Mouse (Mus musculus) macrophage (primary cell): ENCODE results near the gene Lnpep. TPM values are rescaled to one million over a fixed set of nuclear protein-coding genes. Genes with fewer than 3 reads are reported as not detected.
"Not testable (repeated sequence)": the region's sequence is repeated elsewhere in the genome, so short reads cannot be mapped to it uniquely, and the experiment has no call there.

Source experiments
- H3K27ac ChIP-seq: fragments of 350-480 bp; formaldehyde crosslinking; 2 replicates; pipeline ENCODE4 v1.9.0; 2021
- H3K36me3 ChIP-seq: fragments of 350-480 bp; formaldehyde crosslinking; 2 replicates; pipeline ENCODE4 v1.9.0; 2021; ENCODE audit errors: inconsistent target
- H3K4me3 ChIP-seq: fragments of 350-480 bp; formaldehyde crosslinking; 2 replicates; pipeline ENCODE4 v1.9.0; 2021; ENCODE audit errors: inconsistent target
- H3K79me2 ChIP-seq: fragments of 350-480 bp; formaldehyde crosslinking; 2 replicates; pipeline ENCODE4 v1.9.0; 2021; ENCODE audit errors: inconsistent target
- WGBS: methylation state at CpG from one replicate; pipeline ENCODE4 v1.1.7; 2026; ENCODE audit warnings: inconsistent platforms; ENCODE audit not compliant: missing documents; 5-methylcytosine and 5-hydroxymethylcytosine counted together
- polyA plus RNA-seq: library from polyadenylated mRNA; stranded (reverse); fragments of 250-400 nt; gene quantifications from 3 replicates; pipeline ENCODE4 v1.2.4, GENCODE M21; 2018; ENCODE audit warnings: inconsistent platforms
- total RNA-seq, 78 experiments: library from RNA; depleted of rRNA; stranded (reverse); fragments of 250-400 nt; gene quantifications; 1 replicate in 9 of 78; 2 replicates in 24 of 78; 3 replicates in 43 of 78; 4 replicates in 2 of 78; pipeline ENCODE4 v1.2.4; 2018; ENCODE audit warnings: inconsistent platforms in 56 of 78

Lnpep gene
- total RNA-seq (2018; cell fraction: chromatin; rRNA removed), result 100 to 1,000 TPM in 25 of 26 experiments, 10 to 100 TPM in 1; 97.5 to 343 (median 222) TPM
- total RNA-seq (2018; cell fraction: cytosol; rRNA removed), result 100 to 1,000 TPM in 6 of 26 experiments, 10 to 100 TPM in 20; 65.1 to 115 (median 80.9) TPM
- total RNA-seq (2018; cell fraction: nucleus; rRNA removed), result 100 to 1,000 TPM; 117 to 361 (median 218) TPM
- polyA plus RNA-seq, result 22.3 to 28.6 TPM (median 28.3 TPM) in 3 replicates

GRCm38 (mm10) chr17:17624957-17625586 is at the start of gene Lnpep:
Gene Lnpep, minus strand, starts transcription at chr17:17625050.
- H3K27ac ChIP-seq, result peak within 1 kb of the TSS; percentile 98
- under 1% methylated on average over 41 of the region's 44 CpGs for WGBS

GRCm38 (mm10) chr17:17655829-17656176 is 31.0 kb upstream of the Lnpep start:
- Histone ChIP-seq H3K4me3 (no peak overlapping the region), H3K36me3 (no peaks in the 10 kb centered on the region), H3K79me2 (no peaks in the 10 kb centered on the region), H3K27ac (no peak overlapping the region)
- 63% methylated on average over 2 of the region's 2 CpGs for WGBS

More at GRCm38 (mm10) chr17:17624957-17625586, at the start of gene Lnpep:
- Histone ChIP-seq H3K36me3 (no peaks in the 10 kb centered on the region), H3K4me3 (peak within 1 kb of the TSS; percentile 77), H3K79me2 (peaks cover 42% of the 10 kb centered on the region)

GRCm38 (mm10) chr17:17654997-17655828 is 30.4 kb upstream of the Lnpep start:
- no peaks in the 10 kb centered on the region for H3K36me3 ChIP-seq
- 8% methylated on average over 10 of the region's 10 CpGs for WGBS
- H3K79me2 ChIP-seq, result no peaks in the 10 kb centered on the region
- H3K4me3 ChIP-seq, result no peak overlapping the region
- H3K27ac ChIP-seq, result no peak overlapping the region

GRCm38 (mm10) chr17:17652570-17652969 is 27.7 kb upstream of the Lnpep start:
- WGBS, result 26% methylated on average over 4 of the region's 4 CpGs
- Histone ChIP-seq H3K4me3 (no peak overlapping the region), H3K79me2 (no peaks in the 10 kb centered on the region), H3K36me3 (no peaks in the 10 kb centered on the region), H3K27ac (no peak overlapping the region)

GRCm38 (mm10) chr17:17645738-17646137 is 20.9 kb upstream of the Lnpep start:
- H3K79me2 ChIP-seq, result no peaks in the 10 kb centered on the region

GRCm38 (mm10) chr17:17637387-17637786 is 12.5 kb upstream of the Lnpep start:
- Histone ChIP-seq H3K36me3 (no peaks in the 10 kb centered on the region), H3K27ac (no peak overlapping the region), H3K4me3 (no peak overlapping the region), H3K79me2 (no peaks in the 10 kb centered on the region)
- 94% methylated on average over 3 of the region's 3 CpGs for WGBS

More at GRCm38 (mm10) chr17:17645738-17646137, 20.9 kb upstream of the Lnpep start:
- Histone ChIP-seq H3K36me3 (no peaks in the 10 kb centered on the region), H3K27ac (no peak overlapping the region), H3K4me3 (no peak overlapping the region)
- WGBS, result 0% methylated on average over 3 of the region's 3 CpGs

- no peak overlapping the region for H3K4me3 ChIP-seq
- no peaks in the 10 kb centered on the region for H3K36me3 ChIP-seq
- no peaks in the 10 kb centered on the region for H3K79me2 ChIP-seq
- 19% methylated on average over 3 of the region's 3 CpGs for WGBS
- H3K27ac ChIP-seq, result no peak overlapping the region
These were observed 11.3 kb upstream of the Lnpep start for GRCm38 (mm10) chr17:17636147-17636546.

GRCm38 (mm10) chr17:17634033-17634432 is 9.2 kb upstream of the Lnpep start:
- H3K36me3 ChIP-seq, result no peaks in the 10 kb centered on the region
- no peak overlapping the region for H3K4me3 ChIP-seq
- peak overlapping the region; percentile 15 for H3K27ac ChIP-seq
- 6% methylated on average over 2 of the region's 2 CpGs for WGBS
- no peaks in the 10 kb centered on the region for H3K79me2 ChIP-seq

GRCm38 (mm10) chr17:17631985-17632384 is 7.1 kb upstream of the Lnpep start:
- Histone ChIP-seq H3K36me3 (no peaks in the 10 kb centered on the region), H3K27ac (no peak overlapping the region), H3K4me3 (no peak overlapping the region), H3K79me2 (no peaks in the 10 kb centered on the region)

- WGBS, result 89% methylated on average over 7 of the region's 7 CpGs
- not testable (repeated sequence) for H3K4me3 ChIP-seq, H3K36me3 ChIP-seq, H3K79me2 ChIP-seq, H3K27ac ChIP-seq
These were observed 3.5 kb upstream of the Lnpep start for GRCm38 (mm10) chr17:17628237-17628879.

GRCm38 (mm10) chr17:17627558-17627957 is 2.7 kb upstream of the Lnpep start:
- 88% methylated on average over 2 of the region's 2 CpGs for WGBS
- no peak overlapping the region for H3K27ac ChIP-seq
- no peak overlapping the region for H3K4me3 ChIP-seq
- no peaks in the 10 kb centered on the region for H3K36me3 ChIP-seq
- H3K79me2 ChIP-seq, result peaks cover 17% of the 10 kb centered on the region

- no peaks in the 10 kb centered on the region for H3K36me3 ChIP-seq
- H3K4me3 ChIP-seq, result peak overlapping the region; percentile 77; the same call in 1 of the 2 replicates
- WGBS, result 29% methylated on average over 7 of the region's 7 CpGs
- peaks cover 32% of the 10 kb centered on the region for H3K79me2 ChIP-seq
- H3K27ac ChIP-seq, result peak overlapping the region; percentile 98
These were observed 1.2 kb upstream of the Lnpep start for GRCm38 (mm10) chr17:17625887-17626679.

- H3K79me2 ChIP-seq, result peaks cover 47% of the 10 kb centered on the region
- H3K4me3 ChIP-seq, result peak overlapping the region; percentile 77
- H3K27ac ChIP-seq, result peak overlapping the region; percentile 98
- WGBS, result under 1% methylated on average over 51 of the region's 51 CpGs
- H3K36me3 ChIP-seq, result no peaks in the 10 kb centered on the region
These were observed 361 bp downstream of the Lnpep start for GRCm38 (mm10) chr17:17624421-17624956.
